Mouse (Mus musculus) urinary bladder, postnatal 4 days (tissue): Measurements from ENCODE around the gene Olfr498.

Experiments used
- DNase-seq, 2 experiments: peaks; one replicate each; pipeline ENCODE4 v3.0.0; 2021 to 2022; ENCODE audit warnings: low spot score in 2 of 2

Gene Olfr498

GRCm38 (mm10) chr7:108465026-108465425 lies at the start of gene Olfr498:
Gene Olfr498, plus strand, starts transcription at chr7:108465326.
- DNase-seq = no peak

GRCm38 (mm10) chr7:108420121-108420520 lies 45.0 kb upstream of the Olfr498 start, which contains the start of gene Olfr497:
Gene Olfr497, plus strand, starts transcription at chr7:108420421.
- no peak for DNase-seq
